Mouse (Mus musculus): ENCODE data around the gene Ipcef1. TPM values are rescaled to one million over a fixed set of nuclear protein-coding genes. Genes with fewer than 3 reads are reported as not detected.

The Ipcef1 gene
- total RNA-seq (2021): 0.39 and 0.71 TPM in 2 replicates
- long read RNA-seq: 0 reads

GRCm38 (mm10) chr10:7052315-7053017 is at the start of gene Ipcef1:
Gene Ipcef1 (minus strand): TSS chr10:7052478.
- no peak for DNase-seq

- DNase-seq: no peak
Observed at GRCm38 (mm10) chr10:7077971-7078370, 25.7 kb upstream of the Ipcef1 start.

DNA sequence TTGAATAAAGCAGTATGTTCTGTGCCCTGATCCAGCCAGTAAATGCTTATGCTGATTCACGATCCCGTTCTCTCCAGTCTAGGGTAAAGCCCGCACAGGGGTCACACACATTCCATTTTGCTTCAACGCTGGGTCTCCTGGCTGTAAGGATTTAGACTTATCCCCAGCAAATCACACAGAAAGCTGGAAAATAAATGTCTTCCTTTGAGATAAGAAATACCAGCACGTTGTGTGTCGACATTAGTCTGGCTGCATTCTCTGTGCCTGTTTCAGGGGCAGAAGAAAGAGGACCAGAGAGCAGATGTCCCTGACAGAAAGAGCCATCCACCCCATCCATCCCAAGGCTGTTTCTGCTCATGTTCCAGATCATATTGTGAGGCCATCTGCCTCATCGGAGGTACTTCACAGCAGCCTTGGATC is 25.1 kb upstream of the Ipcef1 start:
- DNase-seq: no peak

- no peak for DNase-seq
Observed at GRCm38 (mm10) chr10:7076662-7077211, 24.5 kb upstream of the Ipcef1 start.

DNA sequence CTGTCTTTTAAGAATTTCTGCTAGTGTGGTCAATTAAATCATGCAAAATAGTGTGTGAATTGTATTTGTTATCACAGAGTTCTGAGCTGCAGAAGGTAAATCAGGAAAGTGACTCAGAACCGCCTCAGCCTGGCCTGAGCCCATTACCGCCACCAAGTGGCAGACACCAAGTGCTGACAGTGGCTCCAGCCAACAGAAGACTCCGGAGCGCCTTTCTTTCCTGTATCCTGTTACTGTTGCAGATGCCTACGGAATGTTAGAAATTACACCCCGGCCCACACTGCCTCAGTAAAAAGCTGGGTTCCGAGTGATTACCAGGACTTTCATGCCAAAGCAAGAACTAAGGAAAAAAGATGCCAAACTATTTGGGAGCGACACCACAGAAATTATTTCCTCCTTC is 23.9 kb upstream of the Ipcef1 start:
- peak; percentile 73 for DNase-seq

GRCm38 (mm10) chr10:7075661-7076060 is 23.4 kb upstream of the Ipcef1 start:
- DNase-seq: no peak

DNA sequence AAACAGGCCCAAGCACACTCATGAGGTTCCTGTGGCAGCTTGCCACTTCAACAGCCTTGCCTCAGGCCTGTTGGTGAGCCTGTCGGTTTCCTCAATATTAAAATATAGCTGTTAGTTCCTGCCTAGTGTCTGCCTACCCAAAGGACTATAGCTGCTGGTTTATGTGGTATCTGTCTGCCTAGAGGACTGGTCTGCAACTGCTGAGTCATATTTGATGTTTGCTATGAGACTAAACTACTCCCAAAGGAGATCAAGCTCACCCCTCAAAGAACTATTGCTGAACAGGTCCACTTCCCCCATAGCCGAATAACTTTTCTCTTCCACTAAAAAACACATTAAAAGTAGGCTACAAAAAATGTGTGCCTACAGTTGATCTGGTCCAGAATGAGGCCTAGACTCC is 22.0 kb upstream of the Ipcef1 start:
- no peak for DNase-seq

- no peak for DNase-seq
Observed at GRCm38 (mm10) chr10:7070924-7071323, 18.6 kb upstream of the Ipcef1 start.

- DNase-seq: no peak
Observed at GRCm38 (mm10) chr10:7070100-7070835, 18.0 kb upstream of the Ipcef1 start.

DNA sequence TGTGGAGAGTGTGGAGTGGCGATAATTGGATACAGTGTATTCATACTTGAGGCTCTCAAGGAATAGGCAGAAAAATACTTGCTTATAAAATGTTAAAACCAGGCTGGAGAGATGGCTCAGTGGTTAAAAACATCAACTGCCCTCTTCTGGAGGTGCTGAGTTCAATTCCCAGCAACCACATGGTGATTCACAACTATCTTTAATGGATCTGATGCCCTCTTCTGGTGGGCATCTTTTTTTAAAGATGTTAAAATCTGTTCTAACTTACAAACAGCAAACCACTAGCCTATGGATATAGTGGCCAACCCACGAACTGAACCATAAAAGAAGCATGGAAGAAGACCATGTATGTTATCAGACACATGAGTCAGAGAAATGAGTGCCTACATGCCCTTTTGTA is 16.8 kb upstream of the Ipcef1 start:
- DNase-seq: no peak

- no peak for DNase-seq
Observed at GRCm38 (mm10) chr10:7068608-7069007, 16.3 kb upstream of the Ipcef1 start.

GRCm38 (mm10) chr10:7063752-7064457 is 11.6 kb upstream of the Ipcef1 start:
- no peak for DNase-seq

DNA sequence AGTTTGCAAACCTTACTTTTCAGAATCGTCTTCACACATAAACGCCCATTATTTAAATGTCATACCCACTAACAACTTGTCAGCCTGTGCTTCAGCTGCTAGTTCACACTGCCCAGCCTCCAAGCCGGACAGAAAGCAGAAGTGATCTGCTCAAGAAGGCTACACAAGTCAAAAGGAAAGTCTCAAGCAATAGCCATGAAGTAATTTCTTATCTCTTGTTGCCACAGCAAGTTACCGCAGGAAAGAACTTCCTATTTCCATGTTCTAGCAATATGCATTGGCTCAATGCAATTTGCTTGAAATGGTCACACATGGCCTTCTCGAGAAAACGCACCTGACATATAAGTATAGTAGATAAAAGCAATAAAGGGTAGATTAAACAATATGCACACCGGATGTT is 10.7 kb upstream of the Ipcef1 start:
- DNase-seq: no peak

- DNase-seq: no peak
Observed at GRCm38 (mm10) chr10:7060326-7060725, 8.0 kb upstream of the Ipcef1 start.

GRCm38 (mm10) chr10:7057546-7057945 is 5.3 kb upstream of the Ipcef1 start:
- DNase-seq: no peak

DNA sequence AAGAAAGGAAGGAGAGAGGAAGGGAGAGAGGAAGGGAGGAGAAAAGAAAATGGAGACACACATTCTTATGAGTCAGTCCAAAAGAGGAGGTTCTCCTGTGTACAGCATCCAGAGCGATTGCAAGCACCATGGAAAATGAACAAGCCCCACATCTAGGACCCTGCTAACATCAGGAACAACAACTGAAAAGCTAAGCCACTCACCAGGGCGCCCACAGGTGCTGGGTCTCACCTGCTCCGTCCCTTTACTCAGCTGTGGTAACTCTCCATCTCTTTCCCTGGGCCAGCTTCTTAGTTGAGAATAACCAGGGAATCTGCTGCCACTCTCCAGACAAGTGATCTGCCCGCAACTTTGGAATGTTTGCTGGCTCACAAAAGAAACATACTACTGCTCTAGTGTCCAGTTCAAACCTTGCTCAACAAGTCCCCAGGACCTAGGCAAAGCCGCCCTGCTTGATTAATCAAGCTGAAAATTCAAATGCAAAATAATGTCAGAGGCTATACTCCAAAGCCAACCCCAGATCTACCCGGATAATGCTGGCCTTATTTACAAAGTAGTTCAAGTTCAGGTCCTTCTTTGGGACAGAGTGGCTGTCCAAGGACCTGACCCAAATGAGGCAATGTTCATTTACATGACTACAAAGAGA is 2.4 kb upstream of the Ipcef1 start:
- no peak for DNase-seq

DNA sequence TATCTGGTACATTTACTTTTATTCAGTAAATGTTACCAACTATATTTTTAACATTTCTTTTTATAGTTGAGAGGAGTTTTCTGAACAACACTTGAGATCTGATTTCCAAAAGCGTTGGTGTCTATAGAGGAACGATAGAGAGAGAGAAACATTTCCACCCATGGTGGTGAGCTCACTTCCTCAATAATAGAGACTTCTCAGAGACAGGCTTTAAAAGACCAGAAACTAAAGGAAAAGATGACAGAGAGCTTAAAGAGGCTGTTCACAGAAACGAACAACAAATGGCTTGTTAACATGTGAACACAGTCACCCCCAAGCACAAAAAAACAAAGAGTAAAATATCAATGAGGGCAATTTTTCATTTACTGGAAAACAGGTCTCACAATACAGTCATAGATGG is 2.4 kb downstream of the Ipcef1 start:
- no peak for DNase-seq

DNA sequence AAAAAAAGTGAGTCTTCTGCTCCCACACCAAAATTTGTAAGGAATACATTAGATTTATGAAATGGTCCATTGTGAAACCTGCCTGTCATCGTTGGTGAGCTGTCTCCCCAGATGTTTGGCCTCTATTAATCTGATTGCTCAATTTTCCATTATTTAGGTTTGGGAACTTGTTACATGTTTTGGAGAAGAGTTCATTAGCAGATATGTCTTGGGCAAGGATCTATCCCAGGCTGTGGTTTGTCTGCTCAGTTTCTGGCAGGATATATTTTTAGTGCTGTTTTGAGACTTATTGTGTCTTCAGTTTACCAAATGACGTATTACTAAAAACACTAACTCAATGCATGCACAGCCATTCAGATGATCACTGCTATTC is 4.4 kb downstream of the Ipcef1 start:
- DNase-seq: no peak

DNA sequence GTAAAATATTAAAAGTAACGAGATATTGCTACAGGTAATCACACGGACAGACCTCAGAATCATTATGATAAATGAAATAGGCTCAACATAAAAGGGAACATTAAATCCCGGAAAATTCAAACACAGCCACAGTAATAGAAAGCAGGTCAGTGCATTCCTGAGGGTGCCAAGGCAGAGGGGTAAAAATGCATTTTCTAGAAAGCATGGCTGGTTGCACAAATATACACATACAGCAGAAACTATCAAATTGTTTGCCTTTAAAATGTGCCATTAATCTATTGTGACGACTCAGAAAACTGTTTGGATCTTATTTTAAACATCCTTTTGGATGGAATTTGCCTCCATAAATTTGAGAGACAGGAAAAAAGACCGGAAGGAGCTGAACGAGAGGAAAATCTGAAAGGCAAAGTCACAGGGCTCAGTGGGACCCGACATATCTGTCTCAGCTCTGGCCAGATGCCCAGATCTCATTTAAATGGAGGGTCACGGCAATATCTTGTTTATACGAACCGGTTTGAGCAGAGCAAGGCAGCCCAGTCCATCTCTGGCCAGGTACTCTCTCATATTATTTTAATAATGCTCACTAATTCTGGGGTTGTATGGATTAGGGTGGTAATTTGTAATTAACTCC is 4.9 kb downstream of the Ipcef1 start:
- no peak for DNase-seq

- DNase-seq: no peak
Observed at GRCm38 (mm10) chr10:7043896-7044295, 8.4 kb downstream of the Ipcef1 start.

DNA sequence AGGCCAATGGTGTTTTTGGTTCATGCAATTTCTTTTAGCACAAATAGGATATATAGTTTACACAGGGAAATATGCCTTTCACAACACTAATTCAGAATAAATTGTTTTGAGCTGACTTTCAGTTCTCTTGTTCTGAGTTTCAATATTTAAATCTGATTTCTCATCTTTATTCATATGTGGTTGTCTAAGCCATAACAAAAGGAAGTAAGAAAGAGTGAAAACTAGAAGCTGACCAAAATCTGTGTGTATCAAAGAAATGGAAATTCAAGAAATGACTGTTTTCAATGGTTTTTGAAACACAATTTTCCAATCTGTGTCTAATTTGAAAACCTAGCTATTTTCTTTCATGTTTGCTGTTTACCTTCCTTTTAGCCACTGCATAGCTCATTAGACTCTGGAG is 11.2 kb downstream of the Ipcef1 start:
- no peak for DNase-seq

- no peak for DNase-seq
Observed at GRCm38 (mm10) chr10:7037194-7037593, 15.1 kb downstream of the Ipcef1 start.

Measured in adrenal gland, postnatal 25 days (tissue).